Mouse (Mus musculus) cerebral cortex, adult 2 months (tissue): ENCODE data around the gene Klra6.

Experiments
- WGBS: fragments of 180-500 bp; shearing (Covaris S2); methylation state at CpG from one replicate; pipeline ENCODE4 v1.1.7; 2018; 5-methylcytosine and 5-hydroxymethylcytosine counted together

The Klra6 gene

GRCm38 (mm10) chr6:130026854-130027253 is at the start of gene Klra6:
TSS of gene Klra6 (minus strand) at chr6:130026954.
- 75% methylated on average over 4 of the region's 4 CpGs for WGBS

- 59% methylated on average over 1 of the region's 1 CpGs for WGBS
These were observed 40.4 kb upstream of the Klra6 start, which contains the start of gene Klra4 for GRCm38 (mm10) chr6:130067171-130067570. TSS of gene Klra4 (minus strand) at chr6:130067271.

GRCm38 (mm10) chr6:130065196-130065595 is 38.4 kb upstream of the Klra6 start:
- WGBS: 74% methylated on average over 5 of the region's 5 CpGs

GRCm38 (mm10) chr6:130035146-130035545 is 8.4 kb upstream of the Klra6 start:
- 46% methylated on average over 4 of the region's 4 CpGs for WGBS
